ENCODE assay signal across 23 mouse cellular contexts in genomic region chr2:117820708-117821107, GRCm38 (mm10).
"Had no signal": no experiment of that assay in that cellular context is flagged by ENCODE, and none has a peak within 500 bp of the region (broad histone marks: within the 10 kb centered on the region; RNA-seq: fewer than 3 reads in every experiment).

No protein-coding gene starts in this region.

- H3K27ac ChIP-seq: kidney, embryonic 15.5 days; left cerebral cortex, adult 2 months; limb, embryonic 10.5 days; limb, embryonic 13.5 days; liver, embryonic 12.5 days; liver, embryonic 15.5 days; macrophage; midbrain, embryonic 12.5 days; midbrain, embryonic 15.5 days; neural tube, embryonic 12.5 days; neural tube, embryonic 15.5 days; stomach, postnatal 0 days had no signal

- ATAC-seq: liver, embryonic 12.5 days; midbrain, embryonic 15.5 days had no signal

- H3K4me3 ChIP-seq: kidney, embryonic 15.5 days; left cerebral cortex, adult 2 months; limb, embryonic 10.5 days; limb, embryonic 13.5 days; liver, embryonic 12.5 days; liver, embryonic 15.5 days; midbrain, embryonic 12.5 days; midbrain, embryonic 15.5 days; neural tube, embryonic 12.5 days; neural tube, embryonic 15.5 days had no signal

- H3K36me3 ChIP-seq: kidney, embryonic 15.5 days; limb, embryonic 10.5 days; limb, embryonic 13.5 days; liver, embryonic 12.5 days; liver, embryonic 15.5 days; midbrain, embryonic 12.5 days; midbrain, embryonic 15.5 days; neural tube, embryonic 12.5 days; neural tube, embryonic 15.5 days had no signal

- H3K9me3 ChIP-seq: kidney, embryonic 15.5 days; limb, embryonic 10.5 days; limb, embryonic 13.5 days; liver, embryonic 12.5 days; liver, embryonic 15.5 days; midbrain, embryonic 12.5 days; midbrain, embryonic 15.5 days; neural tube, embryonic 12.5 days; neural tube, embryonic 15.5 days had no signal

- H3K9ac ChIP-seq: kidney, embryonic 15.5 days; limb, embryonic 13.5 days; liver, embryonic 12.5 days; liver, embryonic 15.5 days; midbrain, embryonic 12.5 days; midbrain, embryonic 15.5 days; neural tube, embryonic 12.5 days; neural tube, embryonic 15.5 days had no signal

- DNase-seq: kidney, adult 2 months; kidney, postnatal 10 days; kidney, postnatal 36 days; layer of hippocampus, postnatal 36 days; liver; lung, adult 18-20 months; right cerebral cortex, adult 18-20 months; right cerebral cortex, postnatal 14 days; right cerebral cortex, postnatal 4 days; thymus, adult 2 months; thymus, postnatal 14 days had no signal

- H3K4me1 ChIP-seq: kidney, embryonic 15.5 days; limb, embryonic 10.5 days; liver, embryonic 12.5 days; liver, embryonic 15.5 days; midbrain, embryonic 12.5 days; midbrain, embryonic 15.5 days; neural tube, embryonic 12.5 days; neural tube, embryonic 15.5 days had no signal

- H3K4me2 ChIP-seq: kidney, embryonic 15.5 days; limb, embryonic 13.5 days; liver, embryonic 12.5 days; liver, embryonic 15.5 days; midbrain, embryonic 12.5 days; midbrain, embryonic 15.5 days; neural tube, embryonic 12.5 days; neural tube, embryonic 15.5 days had no signal

- H3K27me3 ChIP-seq: kidney, embryonic 15.5 days; limb, embryonic 13.5 days; liver, embryonic 12.5 days; liver, embryonic 15.5 days; midbrain, embryonic 12.5 days; midbrain, embryonic 15.5 days; neural tube, embryonic 12.5 days; neural tube, embryonic 15.5 days had no signal
